Mouse (Mus musculus) lung, postnatal 0 days (tissue): ENCODE data around the gene Kctd11.

Experiments
- CTCF ChIP-seq: IDR thresholded peaks from 2 replicates; pipeline ENCODE4 v1.5.1; 2016; ENCODE audit warnings: antibody characterized with exemption, mild to moderate bottlenecking
- EP300 ChIP-seq: IDR thresholded peaks from 2 replicates; pipeline ENCODE4 v1.6.1; 2016; ENCODE audit warnings: antibody characterized with exemption, mild to moderate bottlenecking, control low read depth

DNA sequence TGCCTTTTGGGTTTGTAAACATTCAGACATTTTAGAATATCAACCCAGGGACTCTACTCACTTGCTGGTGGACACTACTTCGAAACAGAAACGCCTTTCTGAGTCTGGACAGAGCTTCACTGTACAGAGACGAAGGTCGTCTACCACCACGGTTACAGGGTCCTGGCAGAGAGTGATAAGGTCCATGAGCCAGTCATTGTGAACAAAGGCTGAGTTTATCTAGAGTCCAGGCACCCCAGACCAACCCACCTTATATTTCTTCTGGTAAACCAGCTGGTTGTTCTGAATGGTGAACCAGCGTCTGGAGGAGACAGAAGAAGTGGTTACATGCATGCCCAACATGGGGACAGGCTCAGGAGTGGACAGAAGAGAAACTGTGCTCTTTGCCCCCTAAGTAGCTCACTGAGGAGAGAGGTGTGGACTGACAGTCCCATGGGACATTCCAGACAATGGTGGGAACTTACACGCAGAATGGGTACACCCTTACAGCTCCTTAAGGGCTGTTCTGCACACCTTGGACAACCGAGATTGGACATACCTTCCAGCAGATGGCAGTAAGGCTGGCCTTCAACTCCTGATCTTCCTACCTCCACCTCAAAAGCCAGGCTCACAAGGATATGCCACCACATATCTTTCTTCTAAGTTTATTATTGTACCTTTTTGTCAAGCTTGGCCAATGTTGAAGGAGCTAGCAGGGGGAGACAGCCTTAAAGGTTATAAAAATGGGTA, 5.9 kb upstream of the Kctd11 start:
- TF ChIP-seq CTCF = peak; percentile 76
- no peak for TF ChIP-seq EP300
